Mouse (Mus musculus) thymus, adult 2 months (tissue): ENCODE measurements around the gene Clstn2. TPM values are rescaled to one million over a fixed set of nuclear protein-coding genes. Genes with fewer than 3 reads are reported as not detected.

Source experiments
- DNase-seq: peaks from one replicate; pipeline ENCODE4 v3.0.0; 2021
- H3K27ac ChIP-seq: fragments of 200-500 bp; 2 replicates; pipeline ENCODE4 v1.5.1; 2012; ENCODE audit warnings: low read length, control low read depth; ENCODE audit not compliant: control insufficient read depth, insufficient read depth
- H3K27me3 ChIP-seq: fragments of 200-500 bp; 2 replicates; pipeline ENCODE4 v1.6.1; 2012; ENCODE audit warnings: mild to moderate bottlenecking, low read length, moderate library complexity, mixed read lengths; ENCODE audit not compliant: control insufficient read depth, insufficient read depth
- H3K36me3 ChIP-seq: fragments of 200-500 bp; 2 replicates; pipeline ENCODE4 v1.6.1; 2012; ENCODE audit warnings: mild to moderate bottlenecking, low read length, moderate library complexity; ENCODE audit not compliant: control insufficient read depth, insufficient read depth
- H3K4me1 ChIP-seq: fragments of 200-500 bp; replicated peaks from 2 replicates; pipeline ENCODE4 v1.6.1; 2012; ENCODE audit warnings: low read length; ENCODE audit not compliant: control insufficient read depth, insufficient read depth
- H3K4me3 ChIP-seq: fragments of 200-500 bp; 2 replicates; pipeline ENCODE4 v1.5.1; 2012; ENCODE audit warnings: mild to moderate bottlenecking, low read length, control low read depth, moderate library complexity; ENCODE audit not compliant: control insufficient read depth, insufficient read depth
- CTCF ChIP-seq: fragments of 200-500 bp; IDR thresholded peaks from 2 replicates; pipeline ENCODE4 v1.5.1; 2012; ENCODE audit warnings: mild to moderate bottlenecking, control low read depth, low read length, moderate library complexity, borderline replicate concordance; ENCODE audit not compliant: control insufficient read depth, poor library complexity, insufficient read depth; ENCODE audit errors: extremely low read depth
- POLR2A ChIP-seq: fragments of 200-500 bp; IDR thresholded peaks from 2 replicates; pipeline ENCODE4 v1.6.1; 2012; ENCODE audit warnings: mild to moderate bottlenecking, low read length, control low read depth, moderate library complexity; ENCODE audit not compliant: control insufficient read depth, poor library complexity, insufficient read depth; ENCODE audit errors: extremely low read depth
- WGBS: fragments of 180-500 bp; shearing (Covaris S2); methylation state at CpG from one replicate; pipeline ENCODE4 v1.1.7; 2018; 5-methylcytosine and 5-hydroxymethylcytosine counted together
- polyA plus RNA-seq: library from polyadenylated mRNA; depleted of rRNA; stranded (reverse); fragments of >200 nt; gene quantifications from 2 replicates; pipeline ENCODE4 v1.2.3, GENCODE M21; 2012

Clstn2 gene
- polyA plus RNA-seq, 1 experiment, result 0.27 TPM

DNA sequence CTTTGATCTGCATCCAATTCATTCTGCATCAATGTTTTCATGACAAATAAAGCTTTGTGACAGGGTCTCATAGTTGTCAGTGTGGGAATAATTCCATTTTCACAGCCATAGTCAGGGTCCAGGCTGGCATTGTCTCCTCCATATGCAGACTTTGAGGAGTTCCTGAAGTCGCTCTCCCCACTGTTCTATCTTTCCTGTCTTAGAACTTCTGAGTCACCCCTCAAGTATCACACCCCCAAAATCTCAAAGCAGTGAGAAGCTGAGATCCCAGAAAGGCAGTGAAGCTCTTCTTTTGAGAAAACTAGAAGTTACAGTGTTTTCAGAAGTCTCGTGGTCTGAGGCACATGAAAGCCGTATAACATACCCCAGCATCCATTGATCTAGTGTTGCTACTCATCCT lies 320.1 kb downstream of the Clstn2 start:
- Histone ChIP-seq H3K27me3 (no peaks in the 10 kb centered on the region), H3K36me3 (no peaks in the 10 kb centered on the region), H3K27ac (no peak overlapping the region), H3K4me1 (no peaks in the 10 kb centered on the region), H3K4me3 (no peak overlapping the region)
- TF ChIP-seq POLR2A (no peak), CTCF (no peak)
- no peak for DNase-seq
- 93% methylated on average over 3 of the region's 3 CpGs for WGBS

DNA sequence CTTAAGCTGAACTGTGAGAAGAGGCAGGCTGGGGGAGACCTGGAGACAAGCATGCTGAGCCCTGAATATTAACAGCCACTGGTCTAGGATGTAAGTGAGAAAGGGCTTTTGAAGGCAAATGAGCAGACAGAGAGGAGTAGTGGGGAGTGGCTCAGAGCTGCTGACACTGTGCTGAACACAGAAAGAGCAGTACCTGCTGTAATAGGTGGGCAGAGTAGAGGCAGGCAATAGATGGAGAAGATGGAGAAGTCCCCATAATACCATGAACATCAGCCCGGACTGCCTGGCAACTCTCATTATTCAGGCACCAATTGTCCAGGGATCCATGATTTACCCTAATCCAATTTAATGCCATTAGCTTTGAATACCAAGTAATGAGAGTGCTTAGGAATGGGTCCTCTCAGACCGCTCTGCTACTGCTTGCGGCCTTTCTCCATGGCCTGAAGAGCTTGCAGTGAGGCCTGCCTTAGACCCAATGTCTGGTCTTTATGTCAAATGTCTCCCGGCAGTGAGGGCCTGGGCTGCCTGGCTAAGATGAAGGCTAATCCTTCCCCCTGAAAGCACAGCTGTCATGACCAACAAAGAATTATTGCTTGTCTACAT lies 329.0 kb downstream of the Clstn2 start:
- no peak for DNase-seq
- H3K27ac ChIP-seq, result no peak overlapping the region
- no peaks in the 10 kb centered on the region for H3K4me1 ChIP-seq
- H3K4me3 ChIP-seq, result no peak overlapping the region
- no peaks in the 10 kb centered on the region for H3K36me3 ChIP-seq
- WGBS, result 90% methylated on average over 4 of the region's 4 CpGs
- no peak for TF ChIP-seq POLR2A
- TF ChIP-seq CTCF, result no peak
- H3K27me3 ChIP-seq, result no peaks in the 10 kb centered on the region

DNA sequence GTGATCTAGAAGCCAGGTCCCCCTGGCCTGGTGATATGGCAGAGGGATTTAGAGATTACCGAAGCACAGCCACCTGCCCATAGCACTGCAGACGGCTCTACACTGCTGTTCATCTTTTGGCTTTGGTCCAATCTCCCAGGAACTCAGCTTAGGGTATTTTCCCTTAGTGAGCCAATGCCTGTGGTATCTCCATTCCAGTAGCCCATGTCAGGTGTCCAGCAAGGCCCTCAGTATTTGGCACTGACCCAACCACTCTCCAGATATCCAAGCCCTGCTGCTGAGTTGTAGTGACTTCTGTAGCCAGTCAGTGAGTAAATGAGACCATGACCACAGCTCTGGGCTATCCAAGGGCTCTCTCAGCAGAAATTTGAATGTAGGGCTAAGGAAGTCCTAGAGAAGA lies 330.0 kb downstream of the Clstn2 start:
- no peaks in the 10 kb centered on the region for H3K27me3 ChIP-seq
- no peak for DNase-seq
- no peak overlapping the region for H3K27ac ChIP-seq
- 86% methylated on average over 2 of the region's 2 CpGs for WGBS
- TF ChIP-seq POLR2A, result no peak
- no peak for TF ChIP-seq CTCF
- no peaks in the 10 kb centered on the region for H3K36me3 ChIP-seq
- no peaks in the 10 kb centered on the region for H3K4me1 ChIP-seq
- H3K4me3 ChIP-seq, result no peak overlapping the region

- Histone ChIP-seq H3K36me3 (no peaks in the 10 kb centered on the region), H3K27me3 (no peaks in the 10 kb centered on the region), H3K4me1 (no peaks in the 10 kb centered on the region), H3K4me3 (no peak overlapping the region), H3K27ac (no peak overlapping the region)
- no peak for TF ChIP-seq POLR2A
- TF ChIP-seq CTCF, result no peak
- 70% methylated on average over 3 of the region's 3 CpGs for WGBS
- DNase-seq, result no peak
Observed at GRCm38 (mm10) chr9:97699983-97700382, 333.0 kb downstream of the Clstn2 start.

DNA sequence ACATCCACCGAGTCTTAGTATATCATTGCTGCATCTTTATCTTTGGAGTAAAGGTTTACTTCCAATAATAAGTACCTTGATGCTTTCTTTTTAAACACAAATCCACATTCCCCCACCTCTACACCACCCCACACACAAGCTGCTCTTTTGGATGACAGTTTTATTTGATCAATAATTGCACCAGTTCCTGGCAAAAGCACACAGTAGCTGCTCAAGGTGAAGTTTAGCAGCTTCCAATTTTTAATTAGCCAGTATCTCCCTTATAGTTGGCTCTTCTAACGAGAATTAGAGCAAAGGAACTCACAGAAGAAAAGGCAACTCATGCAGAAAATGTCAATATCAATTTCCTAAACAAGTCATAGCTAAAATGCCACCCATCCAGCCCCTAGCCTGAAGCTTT lies 334.0 kb downstream of the Clstn2 start:
- 70% methylated on average over 2 of the region's 2 CpGs for WGBS
- no peak overlapping the region for H3K27ac ChIP-seq
- no peak for DNase-seq
- H3K27me3 ChIP-seq, result no peaks in the 10 kb centered on the region
- no peaks in the 10 kb centered on the region for H3K4me1 ChIP-seq
- H3K36me3 ChIP-seq, result no peaks in the 10 kb centered on the region
- H3K4me3 ChIP-seq, result no peak overlapping the region
- TF ChIP-seq CTCF (no peak), POLR2A (no peak)

- Histone ChIP-seq H3K4me3 (no peak overlapping the region), H3K27ac (no peak overlapping the region), H3K36me3 (no peaks in the 10 kb centered on the region), H3K27me3 (no peaks in the 10 kb centered on the region), H3K4me1 (no peaks in the 10 kb centered on the region)
- TF ChIP-seq CTCF (no peak), POLR2A (no peak)
- DNase-seq, result no peak
- 93% methylated on average over 10 of the region's 10 CpGs for WGBS
Observed at GRCm38 (mm10) chr9:97698071-97698470, 334.9 kb downstream of the Clstn2 start.
